Mouse (Mus musculus) forebrain, embryonic 15.5 days (tissue): ENCODE measurements at regions not wholly inside any gene's neighbourhood (a gene's known extent, or its start where the extent isn't known, plus 50 kb on each side); places are given as distances from the start of the nearest gene placed in this dataset.

Experiments
- ATAC-seq: fragments of 200-750 bp; cut with Nextera tagmentation; replicated peaks from 2 replicates; pipeline ENCODE4 v1.8.0; 2017; ENCODE audit warnings: mild to moderate bottlenecking, moderate TSS enrichment, moderate library complexity
- H3K27ac ChIP-seq: fragments of 300-500 bp; sonication (generic); replicated peaks from 2 replicates; pipeline ENCODE4 v1.5.1; 2015; ENCODE audit warnings: mild to moderate bottlenecking, inconsistent platforms
- H3K27me3 ChIP-seq: fragments of 300-500 bp; sonication (generic); 2 replicates; pipeline ENCODE4 v1.6.1; 2015; ENCODE audit warnings: inconsistent platforms
- H3K36me3 ChIP-seq: fragments of 300-500 bp; sonication (generic); 2 replicates; pipeline ENCODE4 v1.6.1; 2015; ENCODE audit warnings: mild to moderate bottlenecking, inconsistent platforms
- H3K4me1 ChIP-seq: fragments of 300-500 bp; sonication (generic); 2 replicates; pipeline ENCODE4 v1.6.1; 2015; ENCODE audit warnings: inconsistent platforms
- H3K4me2 ChIP-seq: fragments of 300-500 bp; sonication (generic); replicated peaks from 2 replicates; pipeline ENCODE4 v1.6.1; 2015; ENCODE audit warnings: mild to moderate bottlenecking, inconsistent platforms
- H3K4me3 ChIP-seq: fragments of 300-500 bp; sonication (generic); 2 replicates; pipeline ENCODE4 v1.5.1; 2015; ENCODE audit warnings: mild to moderate bottlenecking, inconsistent platforms
- H3K9ac ChIP-seq: fragments of 300-500 bp; sonication (generic); replicated peaks from 2 replicates; pipeline ENCODE4 v1.6.1; 2015; ENCODE audit warnings: mild to moderate bottlenecking, inconsistent platforms
- H3K9me3 ChIP-seq: fragments of 300-500 bp; sonication (generic); 2 replicates; pipeline ENCODE4 v1.6.1; 2016; ENCODE audit warnings: inconsistent platforms
- WGBS: fragments of 180-500 bp; shearing (Covaris S2); methylation state at CpG from one replicate; pipeline ENCODE4 v1.1.7; 2015; ENCODE audit warnings: mixed read lengths; 5-methylcytosine and 5-hydroxymethylcytosine counted together

DNA sequence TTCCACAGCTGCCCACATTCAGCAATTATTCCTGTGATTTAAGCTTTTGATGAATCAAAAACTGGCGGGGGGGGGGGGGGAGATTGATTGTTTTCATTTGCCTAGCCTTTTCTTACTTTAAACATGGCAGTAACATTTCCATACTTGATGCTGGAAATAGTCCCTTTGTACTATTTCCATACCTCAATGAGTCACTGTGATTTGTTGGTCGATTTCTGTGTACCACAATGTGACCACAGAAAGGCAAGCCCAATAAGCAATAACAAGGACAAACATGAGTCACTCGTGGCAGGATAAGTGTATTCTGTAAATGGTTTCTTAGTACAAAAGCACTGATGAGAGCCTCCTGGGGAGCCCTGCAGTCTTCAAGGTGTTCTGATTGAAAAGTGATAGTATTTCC is 121.8 kb upstream of the Pirt start:
- Histone ChIP-seq H3K4me3 (no peak overlapping the region), H3K4me1 (no peaks in the 10 kb centered on the region), H3K36me3 (no peaks in the 10 kb centered on the region), H3K4me2 (no peak overlapping the region), H3K9me3 (no peaks in the 10 kb centered on the region), H3K27ac (no peak overlapping the region), H3K27me3 (no peaks in the 10 kb centered on the region), H3K9ac (no peak overlapping the region)
- WGBS = 52% methylated on average over 3 of the region's 3 CpGs
- ATAC-seq = no peak

GRCm38 (mm10) chr11:66806887-66807286 is 104.9 kb upstream of the Pirt start:
- WGBS = 93% methylated on average over 5 of the region's 5 CpGs

GRCm38 (mm10) chr11:66813310-66813709 is 98.5 kb upstream of the Pirt start:
- H3K9me3 ChIP-seq = no peaks in the 10 kb centered on the region
- H3K36me3 ChIP-seq = no peaks in the 10 kb centered on the region
- 59% methylated on average over 5 of the region's 5 CpGs for WGBS
- H3K27me3 ChIP-seq = no peaks in the 10 kb centered on the region
- no peak overlapping the region for H3K9ac ChIP-seq
- H3K4me2 ChIP-seq = no peak overlapping the region
- H3K4me3 ChIP-seq = no peak overlapping the region
- ATAC-seq = no peak
- H3K4me1 ChIP-seq = peaks cover 8% of the 10 kb centered on the region; the same call in 1 of the 2 replicates
- no peak overlapping the region for H3K27ac ChIP-seq

More at GRCm38 (mm10) chr11:66806887-66807286, 104.9 kb upstream of the Pirt start:
- H3K4me3 ChIP-seq = no peak overlapping the region
- no peak for ATAC-seq
- no peaks in the 10 kb centered on the region for H3K9me3 ChIP-seq
- no peak overlapping the region for H3K4me2 ChIP-seq
- H3K27ac ChIP-seq = no peak overlapping the region
- no peak overlapping the region for H3K9ac ChIP-seq
- no peaks in the 10 kb centered on the region for H3K4me1 ChIP-seq
- no peaks in the 10 kb centered on the region for H3K36me3 ChIP-seq
- no peaks in the 10 kb centered on the region for H3K27me3 ChIP-seq

GRCm38 (mm10) chr11:66813731-66814130 is 98.0 kb upstream of the Pirt start:
- no peak for ATAC-seq
- Histone ChIP-seq H3K4me1 (peaks cover 8% of the 10 kb centered on the region; the same call in 1 of the 2 replicates), H3K4me2 (no peak overlapping the region), H3K27me3 (no peaks in the 10 kb centered on the region), H3K9me3 (no peaks in the 10 kb centered on the region), H3K9ac (no peak overlapping the region), H3K27ac (no peak overlapping the region), H3K36me3 (no peaks in the 10 kb centered on the region), H3K4me3 (no peak overlapping the region)
- 57% methylated on average over 4 of the region's 4 CpGs for WGBS

DNA sequence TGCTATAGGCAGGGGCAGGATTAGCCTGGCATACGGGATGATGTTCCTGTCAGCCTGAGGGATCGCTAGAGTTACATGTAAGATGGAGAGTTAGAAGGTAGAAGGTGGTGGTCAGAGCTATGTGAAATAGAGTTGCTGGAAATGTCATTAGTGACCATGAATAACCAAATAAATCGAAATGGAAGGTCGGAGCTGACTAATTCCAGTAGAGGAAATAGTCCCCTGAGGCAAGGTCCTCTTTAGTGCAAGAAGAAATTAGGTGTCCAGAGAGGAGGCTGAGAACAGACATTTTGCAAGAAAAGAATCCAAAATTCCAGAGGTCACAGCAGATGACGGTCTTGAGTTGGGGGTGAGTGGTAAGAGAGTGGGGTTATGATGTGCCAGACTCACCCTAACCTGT is 75.9 kb upstream of the Pirt start:
- no peak overlapping the region for H3K27ac ChIP-seq
- WGBS = 89% methylated on average over 5 of the region's 5 CpGs
- H3K4me2 ChIP-seq = no peak overlapping the region
- no peaks in the 10 kb centered on the region for H3K36me3 ChIP-seq
- no peaks in the 10 kb centered on the region for H3K27me3 ChIP-seq
- no peak for ATAC-seq
- H3K4me3 ChIP-seq = no peak overlapping the region
- no peaks in the 10 kb centered on the region for H3K9me3 ChIP-seq
- no peak overlapping the region for H3K9ac ChIP-seq
- H3K4me1 ChIP-seq = 0 out of 2 replicates have a peak, but pooled peaks cover 3% of the 10 kb centered on the region

DNA sequence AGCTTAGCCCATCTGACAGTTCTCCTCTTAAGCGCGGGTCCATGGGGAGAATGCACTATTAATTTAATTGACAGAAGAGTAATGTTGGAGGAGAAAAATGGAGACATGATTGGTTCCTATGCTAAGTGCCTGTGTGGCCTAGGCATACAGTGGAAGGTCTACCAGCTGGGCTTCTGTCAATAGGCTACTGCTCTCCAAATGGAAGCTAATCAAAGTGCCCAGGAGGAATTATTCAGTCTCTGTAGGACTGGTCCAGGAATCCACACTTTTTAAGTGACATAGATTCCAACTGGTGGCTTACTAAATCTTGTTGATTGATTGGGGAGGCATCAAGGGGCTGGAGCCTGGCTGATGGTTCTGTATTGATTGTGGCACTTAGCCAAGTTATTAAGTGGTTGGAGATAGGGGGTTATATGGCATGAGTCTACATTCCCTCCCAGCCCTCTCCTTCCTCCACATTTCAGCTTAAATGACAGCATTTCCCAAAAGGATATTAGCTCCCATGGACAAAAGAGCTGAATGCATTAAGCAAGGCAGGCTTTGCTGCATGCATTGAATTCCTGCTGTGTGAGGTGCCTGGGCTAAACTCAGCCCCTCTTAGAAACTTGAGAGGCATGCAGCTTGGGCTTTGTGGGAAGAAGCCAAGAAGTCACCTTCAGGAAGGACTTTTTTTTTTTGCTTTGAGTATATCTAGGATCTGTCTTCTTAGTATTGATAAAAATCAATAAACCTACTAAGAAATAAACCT is 75.0 kb upstream of the Pirt start:
- Histone ChIP-seq H3K4me2 (no peak overlapping the region), H3K4me3 (no peak overlapping the region), H3K9me3 (no peaks in the 10 kb centered on the region), H3K36me3 (no peaks in the 10 kb centered on the region), H3K4me1 (0 out of 2 replicates have a peak, but pooled peaks cover 3% of the 10 kb centered on the region), H3K27me3 (no peaks in the 10 kb centered on the region), H3K9ac (no peak overlapping the region), H3K27ac (no peak overlapping the region)
- 75% methylated on average over 2 of the region's 2 CpGs for WGBS
- ATAC-seq = no peak

DNA sequence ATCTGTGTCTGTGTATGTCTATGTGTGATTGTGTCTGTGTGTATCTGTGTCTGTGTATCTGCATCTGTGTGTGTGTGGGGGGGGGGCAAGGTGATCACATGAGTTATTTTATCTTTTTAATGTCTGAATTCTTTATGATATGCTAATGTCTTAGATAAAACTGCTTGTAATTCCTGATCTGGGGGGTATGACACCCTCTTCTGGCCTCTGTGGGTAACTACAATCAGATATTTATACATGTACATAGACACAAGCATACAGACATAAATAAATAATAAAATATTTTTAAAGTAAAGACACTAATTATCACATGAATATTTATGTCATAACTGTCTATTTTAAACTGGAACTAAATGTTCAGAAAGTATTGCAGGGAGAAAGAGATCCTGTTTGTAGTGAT is 66.5 kb upstream of the Pirt start:
- Histone ChIP-seq H3K4me3 (no peak overlapping the region), H3K27me3 (no peaks in the 10 kb centered on the region), H3K9ac (no peak overlapping the region), H3K36me3 (no peaks in the 10 kb centered on the region), H3K9me3 (no peaks in the 10 kb centered on the region), H3K4me2 (no peak overlapping the region), H3K4me1 (peaks cover 14% of the 10 kb centered on the region), H3K27ac (no peak overlapping the region; the same call in 1 of the 2 replicates)
- no peak for ATAC-seq

DNA sequence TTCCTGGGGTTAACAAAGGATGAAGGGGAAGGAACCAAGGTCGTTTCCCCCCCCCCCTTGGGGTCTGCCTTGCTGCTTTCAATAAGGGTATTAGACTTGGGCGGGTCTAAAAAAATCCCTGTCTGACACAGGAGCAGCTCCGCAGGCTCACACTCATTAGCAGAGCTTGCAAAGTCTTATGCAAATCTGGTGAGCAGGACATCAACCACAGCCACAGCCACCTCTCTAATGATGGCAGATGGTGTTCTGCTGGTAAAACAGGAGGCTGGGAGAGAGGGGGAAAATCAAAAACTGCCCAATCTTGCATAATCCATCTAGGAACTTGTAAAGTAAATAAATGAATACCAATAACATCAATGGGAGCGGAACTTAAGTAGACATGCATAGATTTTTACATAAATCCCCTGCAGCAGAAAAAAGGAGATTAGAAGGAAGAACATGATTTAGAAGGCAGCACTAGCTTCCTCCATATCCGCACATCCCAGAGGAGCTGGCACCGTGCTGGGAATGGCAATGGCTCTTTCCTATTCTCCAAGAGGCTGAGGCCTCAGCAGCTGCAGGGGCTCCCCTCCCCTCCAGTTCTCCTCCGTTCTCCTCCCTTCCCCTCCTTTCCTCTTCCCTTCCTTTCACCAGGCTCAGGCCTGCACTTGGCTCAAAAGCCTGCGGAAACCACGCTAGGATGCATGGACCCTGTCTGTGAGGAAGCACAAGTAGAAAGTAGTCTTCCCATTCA is 65.6 kb upstream of the Pirt start:
- ATAC-seq = peak; percentile 96
- H3K4me1 ChIP-seq = peaks cover 14% of the 10 kb centered on the region
- no peak overlapping the region for H3K9ac ChIP-seq
- peak overlapping the region; percentile 68 for H3K27ac ChIP-seq
- no peak overlapping the region for H3K4me2 ChIP-seq
- H3K4me3 ChIP-seq = no peak overlapping the region
- no peaks in the 10 kb centered on the region for H3K27me3 ChIP-seq
- H3K9me3 ChIP-seq = no peaks in the 10 kb centered on the region
- H3K36me3 ChIP-seq = no peaks in the 10 kb centered on the region
- WGBS = 11% methylated on average over 9 of the region's 9 CpGs
